In the genomic region with DNA sequence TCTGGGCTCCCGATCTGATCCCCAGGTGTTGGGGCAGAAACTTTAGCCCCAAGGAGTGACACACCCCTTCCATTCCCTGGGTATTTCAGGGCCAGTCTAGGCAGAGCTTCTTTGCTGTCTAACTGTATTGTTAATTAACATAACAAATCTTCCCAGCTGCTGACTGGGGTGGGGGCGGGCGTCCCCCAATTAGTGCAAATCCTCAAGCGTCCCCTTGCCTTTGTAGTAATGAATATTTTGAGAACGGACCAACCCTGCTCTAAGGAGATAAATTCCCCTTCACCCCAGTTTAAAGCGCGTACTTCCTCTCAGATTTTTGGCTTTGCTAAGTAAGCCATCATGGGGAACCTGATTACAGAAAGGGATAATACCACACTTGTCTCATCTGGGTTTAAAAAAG, we compare ENCODE assay signal across 23 mouse cellular contexts.
DNase-seq lines count a peak whose midpoint lies in the region; ATAC-seq lines count a peak whose summit lies in the region.
"Had no signal": no experiment of that assay in that cellular context is flagged by ENCODE, and none has a peak within 500 bp of the region (broad histone marks: within the 10 kb centered on the region; RNA-seq: fewer than 3 reads in every experiment).

No protein-coding gene starts in this region.

- ATAC-seq in forebrain, embryonic 15.5 days (replicated peaks): no peak; the same call in 1 of the 2 replicates
- peak; percentile 69; the same call in 1 of the 2 replicates for ATAC-seq in neural tube, embryonic 12.5 days (ENCODE audit: low FRiP score, low read depth)
- ATAC-seq in neural tube, embryonic 15.5 days (ENCODE audit: low FRiP score): no peak
- peak; percentile 57 for ATAC-seq in embryonic facial prominence, embryonic 15.5 days (ENCODE audit: insufficient number of reproducible peaks, low FRiP score, low TSS enrichment, low read depth)
- ATAC-seq: activated CD4-positive, CD25-positive, alpha-beta regulatory T cell, adult 4 months; CD4-positive, CD25-positive, alpha-beta regulatory T cell, adult 4 months; inflammation-experienced regulatory T-cells, adult 6 months; liver, postnatal 0 days had no signal

- peaks cover 25% of the 10 kb centered on the region for H3K4me1 ChIP-seq in forebrain, embryonic 10.5 days
- peaks cover 11% of the 10 kb centered on the region; the same call in 1 of the 2 replicates for H3K4me1 ChIP-seq in forebrain, embryonic 15.5 days
- 0 out of 2 replicates have a peak, but pooled peaks cover 10% of the 10 kb centered on the region for H3K4me1 ChIP-seq in neural tube, embryonic 12.5 days
- H3K4me1 ChIP-seq in neural tube, embryonic 15.5 days: no peaks in the 10 kb centered on the region
- peaks cover 6% of the 10 kb centered on the region; the same call in 1 of the 2 replicates for H3K4me1 ChIP-seq in embryonic facial prominence, embryonic 15.5 days
- H3K4me1 ChIP-seq: heart, embryonic 15.5 days had no signal

- WGBS in forebrain, embryonic 10.5 days: 3% methylated on average over 7 of the region's 7 CpGs
- 2% methylated on average over 7 of the region's 7 CpGs for WGBS in forebrain, embryonic 15.5 days
- WGBS in neural tube, embryonic 12.5 days: 13% methylated on average over 7 of the region's 7 CpGs
- 8% methylated on average over 7 of the region's 7 CpGs for whole genome bisulfite sequencing in neural tube, embryonic 15.5 days
- WGBS in embryonic facial prominence, embryonic 15.5 days: 7% methylated on average over 7 of the region's 7 CpGs

- H3K36me3 ChIP-seq in forebrain, embryonic 10.5 days (replicated peaks): no peaks in the 10 kb centered on the region
- H3K36me3 ChIP-seq in forebrain, embryonic 15.5 days: no peaks in the 10 kb centered on the region
- H3K36me3 ChIP-seq in neural tube, embryonic 12.5 days: no peaks in the 10 kb centered on the region
- H3K36me3 ChIP-seq in neural tube, embryonic 15.5 days: no peaks in the 10 kb centered on the region
- no peaks in the 10 kb centered on the region for H3K36me3 ChIP-seq in embryonic facial prominence, embryonic 15.5 days
- H3K36me3 ChIP-seq: heart, embryonic 15.5 days; limb, embryonic 10.5 days had no signal

- H3K27ac ChIP-seq in forebrain, embryonic 10.5 days: peak overlapping the region; percentile 63
- H3K27ac ChIP-seq in forebrain, embryonic 15.5 days (replicated peaks): no peak overlapping the region
- no peak overlapping the region for H3K27ac ChIP-seq in neural tube, embryonic 12.5 days
- H3K27ac ChIP-seq in neural tube, embryonic 15.5 days (replicated peaks): no peak overlapping the region
- H3K27ac ChIP-seq in embryonic facial prominence, embryonic 15.5 days (replicated peaks): no peak overlapping the region
- H3K27ac ChIP-seq: heart, embryonic 15.5 days; left cerebral cortex, adult 2 months; limb, embryonic 10.5 days had no signal

- H3K4me3 ChIP-seq in forebrain, embryonic 10.5 days: peak overlapping the region; percentile 22
- H3K4me3 ChIP-seq in forebrain, embryonic 15.5 days: no peak overlapping the region
- H3K4me3 ChIP-seq in neural tube, embryonic 12.5 days: no peak overlapping the region
- no peak overlapping the region for H3K4me3 ChIP-seq in neural tube, embryonic 15.5 days (replicated peaks)
- no peak overlapping the region for H3K4me3 ChIP-seq in embryonic facial prominence, embryonic 15.5 days (replicated peaks)
- H3K4me3 ChIP-seq: heart, embryonic 15.5 days; left cerebral cortex, adult 2 months; limb, embryonic 10.5 days had no signal

- H3K4me2 ChIP-seq in forebrain, embryonic 15.5 days (replicated peaks): no peak overlapping the region
- 0 out of 2 replicates have a peak overlapping the region, but pooled peaks have one; percentile 7 for H3K4me2 ChIP-seq in neural tube, embryonic 12.5 days (replicated peaks)
- H3K4me2 ChIP-seq in neural tube, embryonic 15.5 days: no peak overlapping the region
- no peak overlapping the region for H3K4me2 ChIP-seq in embryonic facial prominence, embryonic 15.5 days (replicated peaks)
- H3K4me2 ChIP-seq: heart, embryonic 15.5 days had no signal

- no peaks in the 10 kb centered on the region for H3K9me3 ChIP-seq in forebrain, embryonic 10.5 days
- H3K9me3 ChIP-seq in forebrain, embryonic 15.5 days: no peaks in the 10 kb centered on the region
- no peaks in the 10 kb centered on the region for H3K9me3 ChIP-seq in neural tube, embryonic 12.5 days
- H3K9me3 ChIP-seq in neural tube, embryonic 15.5 days (replicated peaks): no peaks in the 10 kb centered on the region
- no peaks in the 10 kb centered on the region for H3K9me3 ChIP-seq in embryonic facial prominence, embryonic 15.5 days (replicated peaks)
- H3K9me3 ChIP-seq: heart, embryonic 15.5 days; limb, embryonic 10.5 days had no signal

- no peak overlapping the region for H3K9ac ChIP-seq in forebrain, embryonic 15.5 days (replicated peaks)
- no peak overlapping the region for H3K9ac ChIP-seq in neural tube, embryonic 12.5 days
- H3K9ac ChIP-seq in neural tube, embryonic 15.5 days (replicated peaks): no peak overlapping the region
- H3K9ac ChIP-seq in embryonic facial prominence, embryonic 15.5 days: no peak overlapping the region
- H3K9ac ChIP-seq: heart, embryonic 15.5 days; liver, postnatal 0 days had no signal

- DNase-seq in forebrain, embryonic 10.5 days (ENCODE audit: extremely low spot score, low spot score): no peak
- DNase-seq in retina, embryonic 14.5 days (ENCODE audit: low spot score): peak; percentile 54
- DNase-seq in cerebellum, adult 8-10 months: no peak
- DNase-seq in cerebellum, postnatal 4 days (ENCODE audit: low spot score in 2 of 2): no peak
- DNase-seq: adrenal gland, postnatal 14 days; cerebellum, adult 11 months; cerebellum, postnatal 25 days; gastrocnemius, postnatal 14 days; heart, adult 18-20 months; kidney, adult 2 months; kidney, postnatal 10 days; liver, postnatal 0 days; lung, postnatal 10 days had no signal

- peaks cover 4% of the 10 kb centered on the region; the same call in 1 of the 2 replicates for H3K27me3 ChIP-seq in forebrain, embryonic 10.5 days (ENCODE audit: poor library complexity, severe bottlenecking)
- no peaks in the 10 kb centered on the region for H3K27me3 ChIP-seq in forebrain, embryonic 15.5 days
- H3K27me3 ChIP-seq in neural tube, embryonic 12.5 days (replicated peaks): no peaks in the 10 kb centered on the region
- H3K27me3 ChIP-seq in neural tube, embryonic 15.5 days (replicated peaks): no peaks in the 10 kb centered on the region
- no peaks in the 10 kb centered on the region for H3K27me3 ChIP-seq in embryonic facial prominence, embryonic 15.5 days
- H3K27me3 ChIP-seq: heart, embryonic 15.5 days had no signal

Comparison
In these comparisons a context has a peak if more than half of its experiments do, and no peak if none do; other contexts are left out.
1. ATAC-seq: peak in neural tube, embryonic 12.5 days (single experiment) and embryonic facial prominence, embryonic 15.5 days (single experiment); none in forebrain, embryonic 15.5 days (single experiment) and neural tube, embryonic 15.5 days (single experiment).